ENCODE assay signal across 11 mouse cellular contexts in genomic region chr2:121787271-121787670, GRCm38 (mm10). TPM values are rescaled to one million over a fixed set of nuclear protein-coding genes. Genes with fewer than 3 reads are reported as not detected.
A peak's percentile ranks its signal among the peaks of the same experiment; 100 is the strongest.
DNase-seq lines count a peak whose midpoint lies in the region; ATAC-seq and TF ChIP-seq lines count a peak whose summit lies in the region.
"Had no signal": no experiment of that assay in that cellular context is flagged by ENCODE, and none has a peak within 500 bp of the region (broad histone marks: within the 10 kb centered on the region; RNA-seq: fewer than 3 reads in every experiment).

No protein-coding gene starts in this region.

- WGBS in limb, embryonic 13.5 days, result 24% methylated on average over 7 of the region's 7 CpGs
- WGBS in hindbrain, embryonic 11.5 days, result 53% methylated on average over 7 of the region's 7 CpGs

- peak overlapping the region; percentile 97 for H3K4me2 ChIP-seq in CH12.LX (ENCODE audit: insufficient read depth, low read depth, poor library complexity, severe bottlenecking)
- peak overlapping the region; percentile 21; the same call in 1 of the 2 replicates for H3K4me2 ChIP-seq in limb, embryonic 13.5 days (replicated peaks)
- no peak overlapping the region for H3K4me2 ChIP-seq in hindbrain, embryonic 11.5 days (replicated peaks; ENCODE audit: low read depth, low read length)

- H3K27me3 ChIP-seq in CH12.LX (replicated peaks), result no peaks in the 10 kb centered on the region
- H3K27me3 ChIP-seq in limb, embryonic 13.5 days, result no peaks in the 10 kb centered on the region
- H3K27me3 ChIP-seq in hindbrain, embryonic 11.5 days (ENCODE audit: control insufficient read depth, insufficient read depth, low read length), result no peaks in the 10 kb centered on the region

- no peaks in the 10 kb centered on the region for H3K9me3 ChIP-seq in CH12.LX (replicated peaks; ENCODE audit: low read length)
- no peaks in the 10 kb centered on the region for H3K9me3 ChIP-seq in limb, embryonic 13.5 days
- H3K9me3 ChIP-seq in hindbrain, embryonic 11.5 days (ENCODE audit: control insufficient read depth, low read length), result no peaks in the 10 kb centered on the region

- H3K9ac ChIP-seq in CH12.LX (ENCODE audit: insufficient read depth, low read depth), result no peak overlapping the region
- no peak overlapping the region for H3K9ac ChIP-seq in limb, embryonic 13.5 days
- no peak overlapping the region for H3K9ac ChIP-seq in hindbrain, embryonic 11.5 days (ENCODE audit: low read depth, low read length)

- peaks cover 7 to 28% of the 10 kb centered on the region in 2 experiments for H3K4me1 ChIP-seq in CH12.LX (ENCODE audit: control insufficient read depth in 1 of 2, insufficient read depth in 2 of 2)
- H3K4me1 ChIP-seq in limb, embryonic 13.5 days, result peaks cover 18% of the 10 kb centered on the region
- no peaks in the 10 kb centered on the region for H3K4me1 ChIP-seq in hindbrain, embryonic 11.5 days (replicated peaks; ENCODE audit: control insufficient read depth, insufficient read depth, low read length)

- H3K27ac ChIP-seq in layer of hippocampus, adult 2 months, result peak overlapping the region; percentile 18; the same call in 1 of the 2 replicates
- no peak overlapping the region for H3K27ac ChIP-seq in CH12.LX (ENCODE audit: insufficient read depth, low read depth)
- H3K27ac ChIP-seq in limb, embryonic 13.5 days, result no peak overlapping the region
- H3K27ac ChIP-seq in hindbrain, embryonic 11.5 days (ENCODE audit: low read depth, low read length), result no peak overlapping the region

- TF ChIP-seq POLR2A in CH12.LX (IDR thresholded peaks at IDR 0.05; ENCODE audit: low read depth, low read length), result no peak

- 0 out of 2 replicates have a peak, but pooled peaks have one; percentile 48 for ATAC-seq in limb, embryonic 13.5 days (ENCODE audit: low FRiP score, low read depth)
- no peak for ATAC-seq in hindbrain, embryonic 11.5 days (ENCODE audit: low FRiP score)

- H3K79me2 ChIP-seq in CH12.LX (replicated peaks; ENCODE audit: control insufficient read depth, extremely low read depth, insufficient read depth, poor library complexity, severe bottlenecking), result no peaks in the 10 kb centered on the region

- no peak for TF ChIP-seq RAD21 in CH12.LX (IDR thresholded peaks at IDR 0.05; ENCODE audit: low read depth, low read length)

- no peak for TF ChIP-seq CTCF in layer of hippocampus, adult 2 months (conservative IDR thresholded peaks at IDR 0.05)
- no peak for TF ChIP-seq CTCF in CH12.LX (conservative IDR thresholded peaks at IDR 0.05 in 1 of 2, IDR thresholded peaks at IDR 0.05 in 1 of 2; ENCODE audit: low read depth in 2 of 2, low read length in 2 of 2)

- dilution Hi-C loops in CH12.LX (cut with MboI; ENCODE audit: extremely low pct_ligation_motif_present, extremely low pct_unique_long_range_greater_than_20kb, low sequenced_read_pairs), result no loop called here

- H3K36me3 ChIP-seq in CH12.LX (replicated peaks in 1 of 2; ENCODE audit: control insufficient read depth in 1 of 2, insufficient read depth in 1 of 2, low read length in 1 of 2), result no peaks in the 10 kb centered on the region
- H3K36me3 ChIP-seq in limb, embryonic 13.5 days, result no peaks in the 10 kb centered on the region
- H3K36me3 ChIP-seq in hindbrain, embryonic 11.5 days (ENCODE audit: control insufficient read depth, insufficient read depth, low read length), result no peaks in the 10 kb centered on the region

- no peak for DNase-seq in layer of hippocampus, adult 2 months (ENCODE audit: low spot score in 2 of 2)
- no peak for DNase-seq in layer of hippocampus, postnatal 25 days (ENCODE audit: extremely low spot score in 1 of 2, low spot score in 1 of 2)
- no peak for DNase-seq in CH12.LX (ENCODE audit: extremely low read depth)
- DNase-seq in embryo, embryonic 10.5 days (ENCODE audit: low spot score), result peak; percentile 36
- DNase-seq in retina, postnatal 1 day, result no peak
- no peak for DNase-seq in hindbrain, embryonic 11.5 days (ENCODE audit: low spot score)
- DNase-seq: adrenal gland, postnatal 25 days; cerebellum, adult 11 months; layer of hippocampus, postnatal 36 days; thymus, postnatal 36 days had no signal

- no peak overlapping the region for H3K4me3 ChIP-seq in layer of hippocampus, adult 2 months
- H3K4me3 ChIP-seq in CH12.LX (replicated peaks in 1 of 3; ENCODE audit: low read depth in 2 of 3, low read length in 2 of 3, poor library complexity in 1 of 3), result peak overlapping the region in 2 of 3 experiments; percentile 19 to 38
- no peak overlapping the region for H3K4me3 ChIP-seq in limb, embryonic 13.5 days
- no peak overlapping the region for H3K4me3 ChIP-seq in hindbrain, embryonic 11.5 days (ENCODE audit: low read depth, low read length)

- in situ Hi-C loops in CH12.LX (cut with MboI; ENCODE audit: low pct_ligation_motif_present, low pct_unique_long_range_greater_than_20kb, low sequenced_read_pairs), result no loop called here

- TF ChIP-seq EP300 in CH12.LX (IDR thresholded peaks at IDR 0.05; ENCODE audit: low read length), result no peak

TF ChIP-seq in CH12.LX, 34 proteins besides CTCF, POLR2A, EP300 and RAD21:
- TF ChIP-seq ZNF384 (IDR thresholded peaks at IDR 0.05; ENCODE audit: low read depth, low read length) (no peak), MAZ (IDR thresholded peaks at IDR 0.05; ENCODE audit: low read depth, low read length) (no peak), MEF2A (IDR thresholded peaks at IDR 0.05; ENCODE audit: borderline replicate concordance, low read depth, low read length) (0 out of 2 replicates have a peak, but pooled peaks have one; percentile 8), HCFC1 (IDR thresholded peaks at IDR 0.05; ENCODE audit: low read depth, low read length) (no peak), ZMIZ1 (IDR thresholded peaks at IDR 0.05; ENCODE audit: low read depth, low read length) (no peak), BHLHE40 (IDR thresholded peaks at IDR 0.05; ENCODE audit: low read depth, low read length) (peak; percentile 42; the same call in 1 of the 2 replicates), MXI1 (IDR thresholded peaks at IDR 0.05; ENCODE audit: low read depth, low read length) (no peak)
TF ChIP-seq in CH12.LX: peak in this region for 2.

RNA-seq across cellular contexts. Expression of gene Frmd5, which starts 19.6 kb away (rescaled TPM):
- 10 to 100 TPM; 32.6 to 35.4 TPM for total RNA-seq in layer of hippocampus, adult 2 months (2021)
- 10 to 100 TPM; 30.1 to 37.0 TPM for total RNA-seq in layer of hippocampus, postnatal 25 days (2021)
- 1.9 and 2.1 TPM in 2 replicates for total RNA-seq in CH12.LX (2012; rRNA removed)
- 3.2 and 3.7 TPM in 2 replicates for total RNA-seq in CH12.LX (2014; rRNA removed)
- 3.5 and 4.3 TPM in 2 replicates for polyA plus RNA-seq in CH12.LX (2012; ENCODE audit: insufficient read length, low read depth)
- 2.0 and 2.4 TPM in 2 replicates for polyA plus RNA-seq in limb, embryonic 13.5 days (2015; fragmentation: Nextera tagmentation; extraction: Ambion mirVana)
- 17.9 and 18.5 TPM in 2 replicates for polyA plus RNA-seq in hindbrain, embryonic 11.5 days (2014; fragmentation: Nextera tagmentation; extraction: Ambion mirVana)

Comparison
In these comparisons a context has a peak if more than half of its experiments do, and no peak if none do; other contexts are left out.
1. H3K4me3 ChIP-seq: peak in CH12.LX (2 of 3); none in layer of hippocampus, adult 2 months (single experiment), limb, embryonic 13.5 days (single experiment) and hindbrain, embryonic 11.5 days (single experiment).
2. RNA of gene Frmd5, which starts 19.6 kb away (total RNA-seq): 30.1 to 37.0 TPM in layer of hippocampus, postnatal 25 days and 32.6 to 35.4 TPM in layer of hippocampus, adult 2 months; 1.9 to 3.7 TPM in CH12.LX; every median in the first group is over 4 times any median in the second.